Mouse (Mus musculus): ENCODE results near the gene Crybb1. TPM values are rescaled to one million over a fixed set of nuclear protein-coding genes. Genes with fewer than 3 reads are reported as not detected.

The Crybb1 gene
- polyA plus RNA-seq, 1 experiment, result 0.06 TPM

GRCm38 (mm10) chr5:112249106-112249505, 6.5 kb upstream of the Crybb1 start:
- no peak overlapping the region for H3ac ChIP-seq (ENCODE audit: control insufficient read depth, insufficient read length, low read depth)
- no peaks in the 10 kb centered on the region for H3K36me3 ChIP-seq (ENCODE audit: control insufficient read depth, insufficient read depth)
- no peaks in the 10 kb centered on the region for H3K27me3 ChIP-seq (ENCODE audit: control insufficient read depth, insufficient read depth, insufficient read length)
- TF ChIP-seq USF1 (IDR thresholded peaks at IDR 0.05; ENCODE audit: low read depth) (no peak), MAX (IDR thresholded peaks at IDR 0.05) (no peak)
- H3K79me3 ChIP-seq (ENCODE audit: low read depth), result no peaks in the 10 kb centered on the region
- H3K79me2 ChIP-seq (ENCODE audit: control insufficient read depth, insufficient read depth), result no peaks in the 10 kb centered on the region
- H3K4me3 ChIP-seq (ENCODE audit: insufficient read depth, poor library complexity, severe bottlenecking), result no peak overlapping the region

- Histone ChIP-seq H3ac (ENCODE audit: control insufficient read depth, insufficient read length, low read depth) (no peak within 1 kb of the TSS), H3K4me3 (ENCODE audit: insufficient read depth, poor library complexity, severe bottlenecking) (no peak within 1 kb of the TSS), H3K79me2 (ENCODE audit: control insufficient read depth, insufficient read depth) (no peaks in the 10 kb centered on the region), H3K27me3 (ENCODE audit: control insufficient read depth, insufficient read depth, insufficient read length) (no peaks in the 10 kb centered on the region), H3K36me3 (ENCODE audit: control insufficient read depth, insufficient read depth) (no peaks in the 10 kb centered on the region), H3K79me3 (ENCODE audit: low read depth) (no peaks in the 10 kb centered on the region)
- TF ChIP-seq USF1 (IDR thresholded peaks at IDR 0.05; ENCODE audit: low read depth) (no peak), CEBPB (IDR thresholded peaks at IDR 0.05; ENCODE audit: low read depth) (no peak), MYOD1 (IDR thresholded peaks at IDR 0.05; ENCODE audit: control insufficient read depth, insufficient read length, low read depth) (no peak), FOSL1 (IDR thresholded peaks at IDR 0.05; ENCODE audit: insufficient read depth, low read length, poor library complexity, severe bottlenecking) (no peak), CTCF (IDR thresholded peaks at IDR 0.05; ENCODE audit: control insufficient read depth, insufficient read depth, insufficient read length) (no peak), MYOG (IDR thresholded peaks at IDR 0.05; ENCODE audit: control insufficient read depth, extremely low read depth, insufficient read length) (no peak), MAX (IDR thresholded peaks at IDR 0.05) (no peak)
These were observed 3.2 kb upstream of the Crybb1 start, which contains the start of gene Cryba4 for GRCm38 (mm10) chr5:112252400-112252799. TSS of gene Cryba4 (minus strand) at chr5:112252518.

GRCm38 (mm10) chr5:112253169-112253568, 2.4 kb upstream of the Crybb1 start:
- no peaks in the 10 kb centered on the region for H3K79me2 ChIP-seq (ENCODE audit: control insufficient read depth, insufficient read depth)
- no peaks in the 10 kb centered on the region for H3K79me3 ChIP-seq (ENCODE audit: low read depth)
- no peaks in the 10 kb centered on the region for H3K27me3 ChIP-seq (ENCODE audit: control insufficient read depth, insufficient read depth, insufficient read length)
- no peak overlapping the region for H3K4me3 ChIP-seq (ENCODE audit: insufficient read depth, poor library complexity, severe bottlenecking)
- H3K36me3 ChIP-seq (ENCODE audit: control insufficient read depth, insufficient read depth), result no peaks in the 10 kb centered on the region
- no peak for TF ChIP-seq MYOG (IDR thresholded peaks at IDR 0.05; ENCODE audit: control insufficient read depth, extremely low read depth, insufficient read length)
- TF ChIP-seq CEBPB (IDR thresholded peaks at IDR 0.05; ENCODE audit: low read depth), result no peak
- no peak for TF ChIP-seq USF1 (IDR thresholded peaks at IDR 0.05; ENCODE audit: low read depth)
- TF ChIP-seq MYOD1 (IDR thresholded peaks at IDR 0.05; ENCODE audit: control insufficient read depth, insufficient read length, low read depth), result no peak
- TF ChIP-seq MAX (IDR thresholded peaks at IDR 0.05), result no peak
- TF ChIP-seq FOSL1 (IDR thresholded peaks at IDR 0.05; ENCODE audit: insufficient read depth, low read length, poor library complexity, severe bottlenecking), result no peak
- TF ChIP-seq CTCF (IDR thresholded peaks at IDR 0.05; ENCODE audit: control insufficient read depth, insufficient read depth, insufficient read length), result no peak
- no peak overlapping the region for H3ac ChIP-seq (ENCODE audit: control insufficient read depth, insufficient read length, low read depth)

GRCm38 (mm10) chr5:112254282-112254806, 1.3 kb upstream of the Crybb1 start:
- H3K79me3 ChIP-seq (ENCODE audit: low read depth), result no peaks in the 10 kb centered on the region
- no peaks in the 10 kb centered on the region for H3K79me2 ChIP-seq (ENCODE audit: control insufficient read depth, insufficient read depth)
- no peak overlapping the region for H3K4me3 ChIP-seq (ENCODE audit: insufficient read depth, poor library complexity, severe bottlenecking)
- no peaks in the 10 kb centered on the region for H3K27me3 ChIP-seq (ENCODE audit: control insufficient read depth, insufficient read depth, insufficient read length)
- no peaks in the 10 kb centered on the region for H3K36me3 ChIP-seq (ENCODE audit: control insufficient read depth, insufficient read depth)
- H3ac ChIP-seq (ENCODE audit: control insufficient read depth, insufficient read length, low read depth), result no peak overlapping the region
- TF ChIP-seq MYOD1 (IDR thresholded peaks at IDR 0.05; ENCODE audit: control insufficient read depth, insufficient read length, low read depth) (no peak), USF1 (IDR thresholded peaks at IDR 0.05; ENCODE audit: low read depth) (no peak), MAX (IDR thresholded peaks at IDR 0.05) (no peak), MYOG (IDR thresholded peaks at IDR 0.05; ENCODE audit: control insufficient read depth, extremely low read depth, insufficient read length) (no peak), FOSL1 (IDR thresholded peaks at IDR 0.05; ENCODE audit: insufficient read depth, low read length, poor library complexity, severe bottlenecking) (no peak), CEBPB (IDR thresholded peaks at IDR 0.05; ENCODE audit: low read depth) (no peak), CTCF (IDR thresholded peaks at IDR 0.05; ENCODE audit: control insufficient read depth, insufficient read depth, insufficient read length) (no peak)

GRCm38 (mm10) chr5:112256457-112256856, 842 bp downstream of the Crybb1 start:
- Histone ChIP-seq H3ac (ENCODE audit: control insufficient read depth, insufficient read length, low read depth) (no peak overlapping the region), H3K79me3 (ENCODE audit: low read depth) (no peaks in the 10 kb centered on the region), H3K27me3 (ENCODE audit: control insufficient read depth, insufficient read depth, insufficient read length) (no peaks in the 10 kb centered on the region), H3K36me3 (ENCODE audit: control insufficient read depth, insufficient read depth) (no peaks in the 10 kb centered on the region), H3K4me3 (ENCODE audit: insufficient read depth, poor library complexity, severe bottlenecking) (no peak overlapping the region), H3K79me2 (ENCODE audit: control insufficient read depth, insufficient read depth) (no peaks in the 10 kb centered on the region)
- no peak for TF ChIP-seq MYOG (IDR thresholded peaks at IDR 0.05; ENCODE audit: control insufficient read depth, extremely low read depth, insufficient read length)
- TF ChIP-seq CTCF (IDR thresholded peaks at IDR 0.05; ENCODE audit: control insufficient read depth, insufficient read depth, insufficient read length), result no peak
- TF ChIP-seq USF1 (IDR thresholded peaks at IDR 0.05; ENCODE audit: low read depth), result no peak
- TF ChIP-seq MAX (IDR thresholded peaks at IDR 0.05), result no peak

- no peak for TF ChIP-seq FOSL1 (IDR thresholded peaks at IDR 0.05; ENCODE audit: insufficient read depth, low read length, poor library complexity, severe bottlenecking)
- no peak for TF ChIP-seq MYOD1 (IDR thresholded peaks at IDR 0.05; ENCODE audit: control insufficient read depth, insufficient read length, low read depth)
- TF ChIP-seq MYOG (IDR thresholded peaks at IDR 0.05; ENCODE audit: control insufficient read depth, extremely low read depth, insufficient read length), result no peak
- no peak for TF ChIP-seq USF1 (IDR thresholded peaks at IDR 0.05; ENCODE audit: low read depth)
- no peak for TF ChIP-seq MAX (IDR thresholded peaks at IDR 0.05)
- no peak for TF ChIP-seq CEBPB (IDR thresholded peaks at IDR 0.05; ENCODE audit: low read depth)
- TF ChIP-seq CTCF (IDR thresholded peaks at IDR 0.05; ENCODE audit: control insufficient read depth, insufficient read depth, insufficient read length), result no peak
- H3K79me2 ChIP-seq (ENCODE audit: control insufficient read depth, insufficient read depth), result no peaks in the 10 kb centered on the region
- H3ac ChIP-seq (ENCODE audit: control insufficient read depth, insufficient read length, low read depth), result no peak overlapping the region
- no peaks in the 10 kb centered on the region for H3K27me3 ChIP-seq (ENCODE audit: control insufficient read depth, insufficient read depth, insufficient read length)
- H3K36me3 ChIP-seq (ENCODE audit: control insufficient read depth, insufficient read depth), result no peaks in the 10 kb centered on the region
- no peak overlapping the region for H3K4me3 ChIP-seq (ENCODE audit: insufficient read depth, poor library complexity, severe bottlenecking)
- H3K79me3 ChIP-seq (ENCODE audit: low read depth), result no peaks in the 10 kb centered on the region
These were observed 2.3 kb downstream of the Crybb1 start for GRCm38 (mm10) chr5:112257896-112258295.

All from C2C12 (cell line).